Mouse (Mus musculus) stomach, embryonic 16.5 days (tissue): Measurements from ENCODE around the gene Tmem100. TPM values are rescaled to one million over a fixed set of nuclear protein-coding genes. Genes with fewer than 3 reads are reported as not detected.
A peak's percentile ranks its signal among the peaks of the same experiment; 100 is the strongest.

Source experiments
- ATAC-seq: fragments of 200-750 bp; cut with Nextera tagmentation; 2 replicates; pipeline ENCODE4 v1.8.0; 2017; ENCODE audit warnings: moderate number of reproducible peaks, moderate TSS enrichment; ENCODE audit not compliant: insufficient read depth, low FRiP score
- H3K27ac ChIP-seq: fragments of 300-500 bp; sonication (generic); 2 replicates; pipeline ENCODE4 v1.5.1; 2014; ENCODE audit warnings: low read length
- H3K27me3 ChIP-seq: fragments of 300-500 bp; sonication (generic); 2 replicates; pipeline ENCODE4 v1.6.1; 2014; ENCODE audit warnings: low read length, control low read depth, mixed read lengths; ENCODE audit not compliant: control insufficient read depth, insufficient read depth
- H3K36me3 ChIP-seq: fragments of 300-500 bp; sonication (generic); 2 replicates; pipeline ENCODE4 v1.6.1; 2014; ENCODE audit warnings: low read length; ENCODE audit not compliant: control insufficient read depth, insufficient read depth
- H3K4me1 ChIP-seq: fragments of 300-500 bp; sonication (generic); 2 replicates; pipeline ENCODE4 v1.6.1; 2014; ENCODE audit warnings: low read length, control low read depth, mixed read lengths; ENCODE audit not compliant: control insufficient read depth, insufficient read depth
- H3K4me2 ChIP-seq: fragments of 300-500 bp; sonication (generic); 2 replicates; pipeline ENCODE4 v1.6.1; 2014; ENCODE audit warnings: low read depth, low read length, mixed read lengths
- H3K4me3 ChIP-seq: fragments of 300-500 bp; sonication (generic); replicated peaks from 2 replicates; pipeline ENCODE4 v1.5.1; 2014; ENCODE audit warnings: mild to moderate bottlenecking, low read length
- H3K9ac ChIP-seq: fragments of 300-500 bp; sonication (generic); 2 replicates; pipeline ENCODE4 v1.6.1; 2014; ENCODE audit warnings: low read length
- H3K9me3 ChIP-seq: fragments of 300-500 bp; sonication (generic); replicated peaks from 2 replicates; pipeline ENCODE4 v1.6.1; 2016; ENCODE audit warnings: low read length, control low read depth; ENCODE audit not compliant: control insufficient read depth
- WGBS: fragments of 180-500 bp; shearing (Covaris S2); extraction: QIAGEN DNeasy Blood & Tissue Kit; methylation state at CpG from one replicate; pipeline ENCODE4 v1.1.7; 2014; 5-methylcytosine and 5-hydroxymethylcytosine counted together
- polyA plus RNA-seq: library from polyadenylated mRNA; unstranded; fragments of >200 nt; fragmentation: Nextera tagmentation; extraction: Ambion mirVana; gene quantifications from 2 replicates; pipeline ENCODE4 v1.2.1, GENCODE M21; 2015

Tmem100 gene
- polyA plus RNA-seq, 1 experiment from 2014 or later, result 32.0 TPM

DNA sequence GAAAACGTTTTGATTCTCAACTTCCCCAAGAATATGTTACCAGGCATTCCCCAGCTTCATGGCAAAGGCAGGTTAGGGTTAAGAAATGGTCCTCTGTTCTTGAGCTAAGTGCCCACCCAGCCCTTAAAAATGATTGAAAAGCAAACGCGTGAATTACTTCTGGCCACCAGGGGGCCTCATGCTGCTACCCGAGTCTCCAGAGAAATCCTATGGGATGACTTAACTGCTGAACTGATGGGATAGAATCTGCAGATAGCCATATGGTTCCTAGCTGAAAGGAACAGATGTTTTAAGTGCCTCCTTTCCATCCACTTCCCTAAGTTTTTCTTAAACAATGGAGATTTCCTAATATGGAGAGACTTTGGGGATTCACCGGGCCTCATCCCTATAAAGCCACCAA is 7.9 kb downstream of the Tmem100 start:
- H3K4me3 ChIP-seq, result no peak overlapping the region
- H3K4me2 ChIP-seq, result no peak overlapping the region
- H3K9me3 ChIP-seq, result no peaks in the 10 kb centered on the region
- no peak for ATAC-seq
- H3K27ac ChIP-seq, result no peak overlapping the region
- WGBS, result 12% methylated on average over 5 of the region's 5 CpGs
- H3K36me3 ChIP-seq, result no peaks in the 10 kb centered on the region
- no peaks in the 10 kb centered on the region for H3K27me3 ChIP-seq
- H3K9ac ChIP-seq, result no peak overlapping the region
- H3K4me1 ChIP-seq, result peaks cover 4% of the 10 kb centered on the region

DNA sequence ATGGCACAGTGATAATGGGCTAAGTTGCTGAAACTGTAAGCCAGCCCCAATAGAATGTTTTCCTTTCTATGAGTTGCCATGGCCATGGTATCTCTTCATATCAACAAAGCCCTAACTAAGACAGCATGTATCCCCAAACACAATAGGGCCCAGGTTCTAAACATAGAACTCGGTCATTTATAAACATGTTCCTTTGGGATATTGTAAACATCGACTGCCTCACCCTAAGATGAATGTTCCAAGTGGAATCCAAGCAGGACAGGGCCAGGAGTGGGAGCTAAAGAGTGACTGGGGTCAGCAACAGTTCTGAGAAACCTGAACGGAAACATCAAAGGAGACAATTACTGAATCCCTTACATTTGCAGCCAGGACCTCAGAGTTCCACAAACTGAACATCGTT is 14.3 kb downstream of the Tmem100 start:
- 65% methylated on average over 4 of the region's 4 CpGs for WGBS

DNA sequence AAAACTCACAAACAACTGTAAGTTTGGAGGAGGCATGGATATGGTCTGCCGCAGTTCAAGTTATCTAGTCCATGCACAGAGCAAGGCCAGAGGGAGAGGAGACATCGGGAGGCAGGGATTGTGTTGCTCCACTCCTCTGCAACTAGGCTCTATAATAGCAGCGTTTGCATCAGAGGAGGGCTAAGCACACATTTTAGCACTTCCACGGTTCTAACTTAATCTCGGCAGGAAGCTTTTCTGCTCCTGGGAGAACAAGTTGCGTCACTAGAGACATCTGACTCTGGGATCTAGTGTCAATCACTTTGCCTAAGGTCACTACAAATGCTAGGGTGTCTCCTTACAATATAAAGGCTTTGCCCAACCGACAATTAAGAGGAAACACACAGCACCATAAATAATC is 16.1 kb downstream of the Tmem100 start:
- no peaks in the 10 kb centered on the region; the same call in 1 of the 2 replicates for H3K4me1 ChIP-seq
- H3K9me3 ChIP-seq, result no peaks in the 10 kb centered on the region
- WGBS, result 46% methylated on average over 7 of the region's 7 CpGs
- no peak overlapping the region for H3K4me2 ChIP-seq
- ATAC-seq, result no peak
- no peak overlapping the region for H3K9ac ChIP-seq
- H3K36me3 ChIP-seq, result no peaks in the 10 kb centered on the region
- H3K27me3 ChIP-seq, result no peaks in the 10 kb centered on the region
- no peak overlapping the region for H3K4me3 ChIP-seq
- no peak overlapping the region for H3K27ac ChIP-seq

More for the DNA sequence above, 14.3 kb downstream of the Tmem100 start:
- H3K27ac ChIP-seq, result no peak overlapping the region
- no peaks in the 10 kb centered on the region for H3K36me3 ChIP-seq
- H3K9me3 ChIP-seq, result no peaks in the 10 kb centered on the region
- no peaks in the 10 kb centered on the region for H3K27me3 ChIP-seq
- H3K4me1 ChIP-seq, result no peaks in the 10 kb centered on the region; the same call in 1 of the 2 replicates
- H3K4me2 ChIP-seq, result no peak overlapping the region
- H3K4me3 ChIP-seq, result no peak overlapping the region
- H3K9ac ChIP-seq, result no peak overlapping the region
- ATAC-seq, result no peak

DNA sequence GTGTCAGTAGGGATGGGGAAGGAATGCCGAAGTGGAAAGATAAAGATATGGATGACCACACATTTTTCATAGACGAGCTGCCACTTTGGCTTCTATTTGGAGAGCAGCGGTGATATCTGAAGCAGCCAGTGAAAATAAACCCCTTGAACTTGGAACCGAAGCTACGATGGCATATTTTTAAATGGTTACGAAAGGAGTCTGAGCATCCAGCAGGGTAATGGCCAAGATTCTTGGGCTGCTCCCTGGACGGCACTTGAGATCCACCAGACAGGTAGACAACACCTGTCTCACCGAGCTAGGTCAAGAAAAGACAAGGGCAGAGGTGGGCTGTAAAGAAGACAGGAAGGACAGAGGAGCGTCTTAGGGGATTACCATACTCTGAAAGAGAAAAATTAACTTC is 17.1 kb downstream of the Tmem100 start:
- 54% methylated on average over 9 of the region's 9 CpGs for WGBS
- no peaks in the 10 kb centered on the region for H3K27me3 ChIP-seq
- H3K4me1 ChIP-seq, result no peaks in the 10 kb centered on the region; the same call in 1 of the 2 replicates
- no peaks in the 10 kb centered on the region for H3K9me3 ChIP-seq
- no peak overlapping the region for H3K4me3 ChIP-seq
- no peak overlapping the region for H3K4me2 ChIP-seq
- H3K9ac ChIP-seq, result no peak overlapping the region
- H3K36me3 ChIP-seq, result no peaks in the 10 kb centered on the region
- H3K27ac ChIP-seq, result no peak overlapping the region
- no peak for ATAC-seq

DNA sequence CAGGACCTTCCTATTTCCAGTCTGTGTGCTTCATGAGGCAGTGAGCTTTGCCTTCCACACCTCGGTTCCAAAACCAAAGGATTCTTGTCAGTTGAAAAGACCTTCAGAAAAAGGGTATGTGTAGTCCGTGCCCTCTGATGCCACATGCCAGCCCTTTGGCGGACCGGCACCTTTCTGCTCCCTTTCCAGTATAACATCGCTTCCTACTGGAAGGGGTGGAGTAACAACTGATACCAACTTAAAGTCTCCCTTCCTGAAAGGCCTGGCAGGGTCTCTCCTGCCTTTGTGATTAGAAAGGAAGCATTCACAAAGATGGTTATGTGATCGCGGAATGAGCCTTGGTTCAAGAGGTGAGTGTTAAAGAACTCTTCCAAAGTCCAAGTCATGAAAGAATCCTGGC is 19.9 kb downstream of the Tmem100 start:
- H3K27me3 ChIP-seq, result no peaks in the 10 kb centered on the region
- ATAC-seq, result no peak
- H3K9ac ChIP-seq, result no peak overlapping the region
- WGBS, result 87% methylated on average over 7 of the region's 7 CpGs
- H3K4me3 ChIP-seq, result no peak overlapping the region
- H3K4me1 ChIP-seq, result peaks cover 7% of the 10 kb centered on the region
- no peak overlapping the region for H3K4me2 ChIP-seq
- no peaks in the 10 kb centered on the region for H3K9me3 ChIP-seq
- no peaks in the 10 kb centered on the region for H3K36me3 ChIP-seq
- no peak overlapping the region for H3K27ac ChIP-seq

DNA sequence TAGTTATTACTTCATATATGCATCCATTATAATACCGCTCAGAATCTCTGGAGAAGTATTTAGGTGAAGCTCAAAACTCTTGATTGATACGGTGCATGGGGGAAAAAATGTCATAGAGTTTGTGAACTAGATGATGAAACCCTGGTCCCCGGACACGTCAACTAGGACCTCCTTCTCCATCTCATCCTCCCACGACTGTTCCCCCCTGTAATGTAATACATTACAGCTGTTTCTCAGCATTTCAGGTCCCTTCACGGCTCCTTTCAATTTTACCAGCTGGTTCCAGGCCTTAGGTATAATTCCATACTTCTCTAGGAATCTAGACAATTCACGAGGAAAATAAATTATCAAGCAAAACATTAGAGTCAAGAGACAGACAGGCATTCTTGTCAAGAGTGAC is 22.6 kb downstream of the Tmem100 start:
- no peaks in the 10 kb centered on the region for H3K36me3 ChIP-seq
- 58% methylated on average over 7 of the region's 7 CpGs for WGBS
- H3K4me1 ChIP-seq, result peaks cover 11% of the 10 kb centered on the region
- no peaks in the 10 kb centered on the region for H3K27me3 ChIP-seq
- H3K9me3 ChIP-seq, result no peaks in the 10 kb centered on the region
- no peak overlapping the region for H3K27ac ChIP-seq
- H3K9ac ChIP-seq, result no peak overlapping the region
- H3K4me2 ChIP-seq, result no peak overlapping the region
- no peak for ATAC-seq
- H3K4me3 ChIP-seq, result no peak overlapping the region

DNA sequence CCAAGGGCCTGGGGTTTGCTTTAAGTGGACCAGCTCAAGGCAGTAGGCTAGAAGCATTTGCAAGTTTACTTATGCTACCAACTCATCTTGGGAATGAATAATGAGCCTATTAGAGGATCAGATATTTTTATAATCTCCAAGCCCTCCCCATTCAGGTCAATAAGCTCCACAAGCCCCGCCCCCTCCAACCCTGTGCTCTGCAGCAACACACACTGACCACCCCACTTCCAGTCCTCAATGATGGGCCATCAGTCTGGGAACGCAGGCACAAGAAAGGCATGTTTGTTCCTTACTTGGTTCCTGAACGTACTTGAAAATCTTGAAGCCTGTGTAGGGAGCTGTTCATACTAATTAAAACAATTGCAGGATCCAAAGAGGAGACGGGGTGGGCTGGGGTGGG is 23.7 kb downstream of the Tmem100 start:
- no peak overlapping the region for H3K4me3 ChIP-seq
- no peak overlapping the region for H3K9ac ChIP-seq
- no peaks in the 10 kb centered on the region for H3K36me3 ChIP-seq
- 54% methylated on average over 4 of the region's 4 CpGs for WGBS
- peaks cover 11% of the 10 kb centered on the region for H3K4me1 ChIP-seq
- H3K9me3 ChIP-seq, result no peaks in the 10 kb centered on the region
- no peak overlapping the region for H3K27ac ChIP-seq
- no peaks in the 10 kb centered on the region for H3K27me3 ChIP-seq
- H3K4me2 ChIP-seq, result no peak overlapping the region
- ATAC-seq, result no peak

DNA sequence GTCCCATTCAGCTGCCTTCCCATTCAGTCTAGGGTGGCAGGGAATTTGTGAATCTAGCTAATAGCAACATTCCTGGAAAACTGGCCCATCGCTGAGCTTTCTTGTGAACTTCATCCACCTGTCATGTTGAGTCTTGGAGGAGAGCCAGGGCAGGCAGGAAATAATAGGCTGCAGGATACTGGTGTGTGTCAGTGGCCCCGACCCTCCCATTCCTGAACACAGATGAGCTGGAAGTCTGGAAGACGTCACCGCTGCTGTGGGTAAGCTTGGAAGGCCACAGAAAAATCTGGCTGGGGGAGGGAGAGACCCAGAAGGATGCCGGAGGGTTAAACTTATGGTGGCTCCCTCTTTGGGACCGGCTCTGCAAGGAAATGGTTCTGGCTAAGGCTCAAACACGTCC is 24.3 kb downstream of the Tmem100 start:
- Histone ChIP-seq H3K36me3 (no peaks in the 10 kb centered on the region), H3K27me3 (no peaks in the 10 kb centered on the region), H3K4me3 (no peak overlapping the region), H3K4me1 (peaks cover 11% of the 10 kb centered on the region), H3K9me3 (peaks cover 2% of the 10 kb centered on the region; the same call in 1 of the 2 replicates), H3K9ac (no peak overlapping the region), H3K27ac (peak overlapping the region; percentile 18; the same call in 1 of the 2 replicates), H3K4me2 (no peak overlapping the region)
- 27% methylated on average over 7 of the region's 7 CpGs for WGBS
- ATAC-seq, result peak; percentile 74; the same call in 1 of the 2 replicates

DNA sequence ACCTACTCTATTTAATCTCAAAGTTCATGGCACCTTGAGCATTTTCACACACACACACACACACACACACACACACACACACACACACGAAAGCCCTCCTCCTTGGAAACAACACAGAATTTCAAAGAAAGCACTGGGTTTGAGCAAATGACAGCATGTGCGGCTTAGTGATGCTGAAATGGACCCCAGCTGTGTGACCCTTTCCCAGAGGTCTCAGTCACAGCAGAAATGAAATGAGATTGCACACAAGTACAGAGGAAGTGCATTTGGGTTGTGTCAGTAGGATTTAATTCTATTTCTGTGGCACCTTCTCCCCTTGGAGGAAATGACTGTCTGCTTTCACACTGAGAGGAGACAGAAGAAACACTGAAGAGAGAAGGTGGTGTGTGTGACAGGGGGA is 26.9 kb downstream of the Tmem100 start:
- peaks cover 3% of the 10 kb centered on the region; the same call in 1 of the 2 replicates for H3K9me3 ChIP-seq
- H3K27me3 ChIP-seq, result no peaks in the 10 kb centered on the region
- H3K9ac ChIP-seq, result no peak overlapping the region
- H3K36me3 ChIP-seq, result no peaks in the 10 kb centered on the region
- 41% methylated on average over 2 of the region's 2 CpGs for WGBS
- H3K4me1 ChIP-seq, result peaks cover 11% of the 10 kb centered on the region
- no peak overlapping the region for H3K4me2 ChIP-seq
- no peak overlapping the region for H3K4me3 ChIP-seq
- no peak for ATAC-seq
- H3K27ac ChIP-seq, result no peak overlapping the region

DNA sequence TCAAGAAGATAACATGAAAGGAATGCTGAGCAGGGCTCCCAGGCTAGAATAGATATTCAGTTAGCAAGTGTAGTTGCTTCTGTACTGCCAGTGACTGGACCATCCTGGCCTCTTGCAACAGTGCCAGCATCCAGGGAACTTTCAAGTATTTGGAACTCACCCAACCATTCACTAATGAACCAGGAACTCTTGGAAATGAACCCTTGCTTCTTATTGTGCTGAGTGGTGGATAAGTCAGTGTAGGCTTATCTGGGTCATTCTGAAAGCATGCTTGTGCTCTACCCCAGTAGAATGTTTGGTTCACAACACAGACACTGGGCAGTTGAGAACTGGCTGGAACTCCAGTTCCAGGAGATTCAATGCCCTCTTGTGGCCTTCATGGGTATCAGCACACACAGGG is 29.1 kb downstream of the Tmem100 start:
- H3K27me3 ChIP-seq, result no peaks in the 10 kb centered on the region
- no peak overlapping the region for H3K4me3 ChIP-seq
- no peak overlapping the region for H3K4me2 ChIP-seq
- no peak overlapping the region for H3K9ac ChIP-seq
- peaks cover 9% of the 10 kb centered on the region for H3K4me1 ChIP-seq
- ATAC-seq, result no peak
- H3K9me3 ChIP-seq, result peaks cover 3% of the 10 kb centered on the region; the same call in 1 of the 2 replicates
- H3K36me3 ChIP-seq, result no peaks in the 10 kb centered on the region
- no peak overlapping the region for H3K27ac ChIP-seq
